Mouse (Mus musculus): ENCODE measurements around the gene Klf2.

DNA sequence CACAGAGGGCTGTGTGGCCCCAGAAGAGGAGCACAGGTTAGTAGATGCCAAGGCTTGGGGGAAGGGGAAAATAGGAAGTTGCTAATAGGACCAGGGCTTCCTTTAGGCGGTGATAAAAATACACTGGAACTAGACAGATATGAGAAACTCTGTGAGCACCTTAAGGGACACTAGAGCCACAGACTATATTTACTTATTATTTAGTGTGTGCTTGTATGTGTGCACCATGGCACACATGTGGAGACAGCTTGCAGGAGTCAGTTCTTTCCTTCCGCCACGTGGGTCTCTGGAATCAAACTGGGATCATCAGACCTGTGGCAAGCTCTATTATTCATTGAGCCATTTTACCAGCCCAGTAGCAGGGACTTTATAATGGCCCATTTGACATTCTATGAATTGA, 23.7 kb upstream of the Klf2 start:
- TF ChIP-seq CTCF (IDR thresholded peaks at IDR 0.05; ENCODE audit: low read depth) (no peak), EP300 (optimal IDR thresholded peaks at IDR 0.05) (no peak)
